Mouse (Mus musculus): Measurements from ENCODE around the gene Tgfbr2.

- TF ChIP-seq CTCF (IDR thresholded peaks at IDR 0.05; ENCODE audit: borderline replicate concordance, insufficient read depth, low read depth, low read length) (no peak), POLR2A (IDR thresholded peaks at IDR 0.05; ENCODE audit: borderline replicate concordance, insufficient read depth, low read length) (no peak)
Measured at GRCm38 (mm10) chr9:116081781-116082180, 93.4 kb downstream of the Tgfbr2 start.

All from cerebellum, adult 2 months (tissue).